Mouse (Mus musculus): ENCODE data around the gene Rsf1. TPM values are rescaled to one million over a fixed set of nuclear protein-coding genes. Genes with fewer than 3 reads are reported as not detected.

Gene Rsf1
- total RNA-seq, 2 experiments from 2014 or later: 46.0 to 50.3 TPM

- H3K4me3 ChIP-seq: no peak overlapping the region
- no peak for DNase-seq (ENCODE audit: low spot score in 2 of 2)
- H3K27ac ChIP-seq: no peak overlapping the region
- TF ChIP-seq CTCF (conservative IDR thresholded peaks at IDR 0.05): no peak
Observed at GRCm38 (mm10) chr7:97588506-97588905, 8.8 kb downstream of the Rsf1 start.

GRCm38 (mm10) chr7:97590488-97590887 lies 10.8 kb downstream of the Rsf1 start:
- DNase-seq (ENCODE audit: low spot score in 2 of 2): no peak
- Histone ChIP-seq H3K27ac (no peak overlapping the region), H3K4me3 (no peak overlapping the region)
- TF ChIP-seq CTCF (conservative IDR thresholded peaks at IDR 0.05): no peak

- Histone ChIP-seq H3K27ac (no peak overlapping the region), H3K4me3 (no peak overlapping the region)
- TF ChIP-seq CTCF (conservative IDR thresholded peaks at IDR 0.05): no peak
- DNase-seq (ENCODE audit: low spot score in 2 of 2): no peak
Observed at GRCm38 (mm10) chr7:97591336-97591735, 11.6 kb downstream of the Rsf1 start.

GRCm38 (mm10) chr7:97592396-97592795 lies 12.7 kb downstream of the Rsf1 start:
- Histone ChIP-seq H3K27ac (no peak overlapping the region), H3K4me3 (no peak overlapping the region)
- DNase-seq (ENCODE audit: low spot score in 2 of 2): no peak
- no peak for TF ChIP-seq CTCF (conservative IDR thresholded peaks at IDR 0.05)

GRCm38 (mm10) chr7:97593535-97593934 lies 13.8 kb downstream of the Rsf1 start:
- no peak for TF ChIP-seq CTCF (conservative IDR thresholded peaks at IDR 0.05)
- no peak overlapping the region for H3K27ac ChIP-seq
- H3K4me3 ChIP-seq: no peak overlapping the region
- DNase-seq (ENCODE audit: low spot score in 2 of 2): no peak

GRCm38 (mm10) chr7:97598548-97598947 lies 18.9 kb downstream of the Rsf1 start:
- no peak for DNase-seq (ENCODE audit: low spot score in 2 of 2)
- Histone ChIP-seq H3K4me3 (no peak overlapping the region), H3K27ac (no peak overlapping the region)
- no peak for TF ChIP-seq CTCF (conservative IDR thresholded peaks at IDR 0.05)

- no peak for DNase-seq (ENCODE audit: low spot score in 2 of 2)
- no peak for TF ChIP-seq CTCF (conservative IDR thresholded peaks at IDR 0.05)
- Histone ChIP-seq H3K4me3 (no peak overlapping the region), H3K27ac (no peak overlapping the region)
Observed at GRCm38 (mm10) chr7:97621346-97621745, 41.7 kb downstream of the Rsf1 start.

- DNase-seq (ENCODE audit: low spot score in 2 of 2): no peak
- TF ChIP-seq CTCF (conservative IDR thresholded peaks at IDR 0.05): no peak
- H3K27ac ChIP-seq: no peak overlapping the region
- no peak overlapping the region for H3K4me3 ChIP-seq
Observed at GRCm38 (mm10) chr7:97622676-97623075, 43.0 kb downstream of the Rsf1 start.

- TF ChIP-seq CTCF (conservative IDR thresholded peaks at IDR 0.05): no peak
- DNase-seq (ENCODE audit: low spot score in 2 of 2): no peak
- Histone ChIP-seq H3K27ac (no peak overlapping the region), H3K4me3 (no peak overlapping the region)
Observed at GRCm38 (mm10) chr7:97623402-97623801, 43.7 kb downstream of the Rsf1 start.

GRCm38 (mm10) chr7:97629351-97629750 lies 49.7 kb downstream of the Rsf1 start:
- no peak overlapping the region for H3K4me3 ChIP-seq
- no peak overlapping the region for H3K27ac ChIP-seq
- no peak for TF ChIP-seq CTCF (conservative IDR thresholded peaks at IDR 0.05)

GRCm38 (mm10) chr7:97631290-97631689 lies 51.6 kb downstream of the Rsf1 start:
- no peak for TF ChIP-seq CTCF (conservative IDR thresholded peaks at IDR 0.05)
- no peak overlapping the region for H3K4me3 ChIP-seq
- H3K27ac ChIP-seq: no peak overlapping the region
- no peak for DNase-seq (ENCODE audit: low spot score in 2 of 2)

More at GRCm38 (mm10) chr7:97629351-97629750, 49.7 kb downstream of the Rsf1 start:
- no peak for DNase-seq (ENCODE audit: low spot score in 2 of 2)

GRCm38 (mm10) chr7:97632897-97633296 lies 53.2 kb downstream of the Rsf1 start:
- no peak overlapping the region for H3K27ac ChIP-seq
- DNase-seq (ENCODE audit: low spot score in 2 of 2): no peak
- no peak for TF ChIP-seq CTCF (conservative IDR thresholded peaks at IDR 0.05)
- H3K4me3 ChIP-seq: no peak overlapping the region

- TF ChIP-seq CTCF (conservative IDR thresholded peaks at IDR 0.05): no peak
- no peak for DNase-seq (ENCODE audit: low spot score in 2 of 2)
- peak overlapping the region; percentile 9; the same call in 1 of the 2 replicates for H3K27ac ChIP-seq
Observed at GRCm38 (mm10) chr7:97645060-97645459, 65.4 kb downstream of the Rsf1 start.

GRCm38 (mm10) chr7:97647656-97648055 lies 68.0 kb downstream of the Rsf1 start:
- no peak for TF ChIP-seq CTCF (conservative IDR thresholded peaks at IDR 0.05)
- DNase-seq (ENCODE audit: low spot score in 2 of 2): no peak
- H3K27ac ChIP-seq: no peak overlapping the region

More at GRCm38 (mm10) chr7:97645060-97645459, 65.4 kb downstream of the Rsf1 start:
- H3K4me3 ChIP-seq: no peak overlapping the region

GRCm38 (mm10) chr7:97650729-97651128 lies 71.0 kb downstream of the Rsf1 start:
- Histone ChIP-seq H3K4me3 (no peak overlapping the region), H3K27ac (no peak overlapping the region)
- no peak for TF ChIP-seq CTCF (conservative IDR thresholded peaks at IDR 0.05)
- no peak for DNase-seq (ENCODE audit: low spot score in 2 of 2)

More at GRCm38 (mm10) chr7:97647656-97648055, 68.0 kb downstream of the Rsf1 start:
- no peak overlapping the region for H3K4me3 ChIP-seq

All from layer of hippocampus, adult 2 months (tissue).